Mouse (Mus musculus): ENCODE measurements around the gene Syne3.

Syne3 gene

DNA sequence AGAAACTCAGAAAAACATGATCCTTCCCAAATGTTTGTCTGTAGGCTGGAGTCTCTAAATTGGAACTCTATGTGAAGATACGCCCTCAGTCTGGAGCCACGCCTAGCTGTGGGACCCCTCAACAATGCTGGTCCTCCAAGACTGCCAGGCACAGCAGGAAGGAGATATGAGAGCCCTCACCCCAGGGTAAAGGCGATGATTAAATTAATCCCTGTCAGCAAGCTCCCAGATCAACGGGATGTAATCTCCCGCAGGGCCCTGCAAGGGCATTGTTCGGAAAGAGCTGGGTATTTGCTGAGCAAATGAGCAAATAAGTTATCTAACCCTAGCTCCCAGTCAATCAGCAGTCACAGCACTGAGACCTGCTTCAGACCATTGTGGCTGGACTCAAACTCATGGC, 11.1 kb downstream of the Syne3 start:
- DNase-seq (ENCODE audit: low spot score) = no peak

DNA sequence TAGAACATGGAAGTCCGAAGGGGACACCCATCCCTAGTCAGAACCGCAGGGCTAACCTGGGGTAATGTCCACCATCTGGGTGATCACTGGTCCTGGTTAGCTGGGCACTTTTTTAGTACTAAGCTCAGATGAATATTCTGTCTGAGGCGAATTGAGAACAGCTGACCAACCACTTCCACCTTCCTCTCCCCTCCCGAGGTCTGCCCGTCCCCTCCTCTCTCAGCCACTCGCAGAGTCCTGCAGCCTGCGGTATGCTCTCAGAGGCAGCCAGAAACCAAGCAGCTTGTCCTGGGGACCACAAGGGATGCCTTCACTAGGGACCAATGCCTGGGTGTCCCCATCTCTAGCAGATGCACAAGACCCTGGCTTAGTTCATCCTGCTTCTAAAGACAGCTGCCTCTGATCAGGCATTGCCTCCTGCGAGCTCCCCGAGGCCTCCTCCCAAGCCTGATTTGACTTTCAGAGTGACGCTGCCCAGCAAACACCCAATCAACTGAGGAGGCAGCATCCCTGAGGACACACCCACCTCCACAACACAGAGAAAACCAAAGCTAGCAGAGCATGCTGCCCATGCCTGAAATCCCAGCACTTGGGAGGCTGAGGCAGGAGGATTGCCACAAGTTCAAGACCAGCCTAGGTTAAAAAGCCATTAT, 11.8 kb downstream of the Syne3 start:
- no peak for DNase-seq (ENCODE audit: low spot score)

DNA sequence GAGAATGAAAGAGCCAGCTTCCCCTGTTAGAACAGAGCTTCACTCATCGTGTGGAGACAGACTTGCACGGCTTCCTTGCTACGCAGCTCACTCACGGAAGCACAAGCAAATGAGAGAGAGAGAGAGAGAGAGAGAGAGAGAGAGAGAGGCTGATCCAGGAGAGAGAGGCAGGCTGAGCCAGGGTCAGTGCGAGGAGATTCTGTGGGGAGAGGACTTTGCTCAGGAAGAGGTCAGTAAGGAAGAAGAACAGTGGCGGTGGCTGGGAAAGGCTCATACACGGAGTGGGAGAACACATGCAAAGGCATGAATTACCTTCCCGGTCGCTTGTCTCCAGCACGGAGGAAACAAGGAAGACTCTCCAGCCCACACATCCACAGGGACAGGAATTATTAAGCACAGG, 12.4 kb downstream of the Syne3 start:
- no peak for DNase-seq (ENCODE audit: low spot score)

DNA sequence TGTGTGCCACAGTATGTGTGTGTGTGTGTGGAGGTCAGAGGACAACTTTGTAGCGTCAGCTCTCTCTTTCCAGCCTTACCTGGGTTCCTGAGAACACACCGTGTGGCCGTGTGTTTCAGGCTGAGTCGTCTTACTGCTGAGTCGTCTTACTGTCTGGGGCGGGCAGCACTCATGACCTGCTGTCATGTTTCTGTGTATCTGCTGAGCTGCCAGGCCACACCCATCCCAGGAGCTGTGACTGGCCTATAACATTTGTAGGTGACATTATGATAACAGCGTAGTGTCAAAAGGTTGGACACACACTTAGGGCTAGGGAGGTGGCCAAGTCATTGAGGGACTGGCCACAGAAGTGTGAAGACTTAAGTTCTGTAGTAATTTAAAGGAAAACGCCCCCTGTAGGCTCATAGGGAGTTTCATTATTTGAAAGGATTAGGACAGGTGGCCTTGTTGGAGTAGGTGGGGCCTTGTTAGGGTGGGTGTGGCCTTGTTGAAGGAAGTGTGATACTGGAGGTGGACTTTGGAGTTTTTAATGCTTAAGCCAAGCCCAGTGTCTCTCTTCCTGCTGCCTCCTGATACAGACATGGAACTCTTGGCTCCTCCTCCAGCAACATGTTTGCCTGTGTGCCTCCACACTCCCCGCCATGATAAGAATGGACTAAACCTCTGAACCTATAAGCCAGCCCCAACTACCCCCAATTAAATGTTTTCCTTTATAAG, 13.4 kb downstream of the Syne3 start:
- DNase-seq (ENCODE audit: low spot score) = no peak

DNA sequence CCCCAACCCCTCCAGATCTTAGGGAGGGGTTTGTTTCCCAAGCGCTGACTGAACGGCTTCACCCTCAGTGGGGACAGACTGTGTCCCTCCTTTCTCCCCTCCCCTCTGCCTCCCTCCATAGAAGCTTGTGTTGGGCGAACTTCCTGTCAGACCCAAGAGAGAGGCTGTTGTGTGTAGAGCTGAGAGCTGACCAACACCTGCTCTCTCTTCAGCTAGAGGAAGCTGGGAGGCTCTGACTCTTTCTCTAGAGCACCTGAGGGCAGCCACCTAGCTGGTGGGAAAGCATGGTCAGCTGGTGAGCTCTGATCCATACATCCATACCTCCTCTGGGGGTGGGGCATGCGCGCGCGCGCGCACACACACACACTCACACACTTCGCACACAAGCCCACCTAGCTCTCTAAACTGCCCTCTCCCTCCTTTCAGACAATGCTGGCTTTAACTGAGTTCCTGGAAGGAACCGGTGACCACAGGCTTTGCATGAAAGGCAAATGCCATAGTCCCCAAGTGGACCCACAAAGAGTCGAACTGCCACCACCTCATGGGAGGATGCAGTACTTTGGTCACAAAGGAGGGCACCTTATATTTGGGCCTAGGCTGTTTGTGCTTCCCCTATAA, 14.2 kb downstream of the Syne3 start:
- DNase-seq (ENCODE audit: low spot score) = no peak

DNA sequence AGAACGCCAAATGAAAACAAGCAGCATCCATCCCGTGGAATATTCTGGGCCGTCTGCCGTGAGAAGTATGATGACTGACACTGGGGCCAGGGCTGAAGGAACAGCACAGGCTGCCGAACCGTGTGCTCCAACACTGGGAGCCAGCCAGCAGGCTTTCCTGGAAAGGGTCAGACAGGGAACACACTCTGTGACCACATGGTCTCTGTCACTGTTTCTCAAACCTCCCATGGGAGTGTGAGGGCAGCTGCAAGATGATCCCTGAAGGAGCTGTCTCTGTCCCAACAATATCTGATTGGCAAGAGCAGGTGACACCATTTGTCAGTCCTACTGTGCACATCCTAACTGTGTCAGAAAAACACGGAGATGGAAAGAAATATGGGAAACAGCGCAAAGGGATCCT, 16.8 kb downstream of the Syne3 start:
- no peak for DNase-seq (ENCODE audit: low spot score)

DNA sequence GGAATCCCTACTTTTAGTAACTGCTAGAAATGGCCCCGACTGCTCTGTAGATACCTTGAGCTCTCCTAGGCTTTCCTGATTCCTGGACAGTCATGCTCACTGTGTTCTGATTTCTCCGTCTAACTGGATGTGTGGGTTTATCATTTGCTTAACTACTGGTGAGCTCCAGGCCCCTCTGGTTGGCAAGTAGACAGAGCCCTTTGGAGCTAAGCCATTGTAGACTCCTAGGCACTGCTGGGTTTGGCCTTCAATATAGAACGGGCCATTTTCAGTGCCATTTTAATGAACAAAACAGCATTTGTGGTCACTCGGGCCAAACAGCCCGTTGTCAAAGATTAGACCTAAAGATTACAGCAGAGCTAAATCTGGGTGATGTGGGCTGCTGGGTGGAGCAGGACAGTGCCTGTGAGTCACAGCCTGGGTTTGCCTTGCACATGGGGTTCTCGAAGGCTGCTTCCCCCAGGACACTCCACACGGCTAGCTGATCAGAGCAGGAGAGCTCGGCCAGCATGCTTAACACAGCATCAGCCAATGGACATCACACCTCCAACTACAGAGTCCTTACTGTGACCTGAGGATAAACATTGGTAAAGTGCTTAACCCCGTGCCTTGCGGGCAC, 17.4 kb downstream of the Syne3 start:
- DNase-seq (ENCODE audit: low spot score) = no peak

DNA sequence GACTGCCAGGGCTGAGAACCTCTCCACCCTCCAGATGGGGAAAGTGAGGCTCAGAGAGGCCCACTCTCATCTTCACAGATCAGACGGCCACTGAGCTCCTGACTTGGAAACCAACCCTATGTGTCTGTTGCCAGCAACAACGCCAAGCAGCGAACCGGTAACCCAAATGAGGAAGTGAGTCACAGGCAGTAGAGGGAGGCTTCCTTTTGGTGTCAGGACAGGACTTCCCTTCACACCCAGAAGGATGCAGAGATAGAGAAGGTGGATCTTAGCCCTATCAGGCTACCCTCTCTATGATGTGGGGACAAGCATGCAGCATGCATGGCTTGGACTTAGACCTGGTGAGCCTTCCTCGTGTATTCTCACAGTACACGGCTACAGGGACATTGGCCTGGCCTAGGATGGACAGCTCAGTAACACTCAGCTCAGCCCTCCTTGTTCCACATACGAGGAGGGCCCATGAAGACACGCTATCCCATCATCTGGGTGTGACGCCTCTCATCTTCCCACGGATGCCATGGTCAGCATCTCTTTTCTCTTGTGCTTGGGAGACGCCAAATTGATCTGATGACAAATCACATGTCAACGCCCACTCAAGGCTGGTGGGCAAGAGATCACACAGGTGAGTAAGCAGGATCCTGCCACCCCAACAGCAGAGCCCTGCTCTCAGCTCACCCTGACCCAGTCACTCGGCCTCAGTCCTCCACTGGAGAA, 18.7 kb downstream of the Syne3 start:
- DNase-seq (ENCODE audit: low spot score) = no peak

DNA sequence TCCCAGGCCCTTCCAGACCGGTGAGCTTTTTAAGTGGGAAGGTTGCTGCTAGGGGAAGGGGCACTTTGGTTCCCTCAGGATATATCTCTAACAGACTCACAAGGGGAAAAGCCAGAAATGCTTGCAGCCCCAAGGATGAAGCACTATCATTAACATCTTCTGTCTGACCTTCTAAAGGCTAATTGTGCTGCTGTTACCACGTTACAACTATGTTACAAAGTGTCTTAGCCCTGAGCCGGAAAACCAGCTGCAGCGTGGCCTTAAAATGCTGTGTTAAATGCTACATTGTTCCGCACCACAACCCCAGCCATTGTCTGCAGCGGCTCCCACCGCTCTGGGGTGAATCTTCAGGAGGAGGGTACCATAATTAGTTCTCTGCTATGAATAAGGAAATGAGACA, 21.7 kb downstream of the Syne3 start:
- no peak for DNase-seq (ENCODE audit: low spot score)

DNA sequence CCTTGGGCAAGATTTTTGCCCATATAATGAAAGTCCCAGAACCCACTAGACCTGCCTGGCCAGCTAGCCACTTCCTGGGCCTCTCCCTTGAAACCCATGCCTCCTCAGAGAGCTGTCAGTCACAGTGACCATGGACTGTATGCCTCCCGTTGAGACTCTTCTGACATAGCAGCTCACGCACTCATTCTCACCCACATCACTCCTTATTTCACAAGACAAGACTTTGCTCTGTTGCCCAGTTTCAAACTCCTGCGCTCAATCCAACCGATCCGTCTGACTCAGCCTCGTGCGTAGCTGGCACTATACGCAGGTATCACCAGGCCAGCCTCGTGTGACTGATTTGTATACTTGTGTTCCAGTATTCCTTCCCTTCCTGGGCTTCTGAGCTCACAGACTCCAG, 22.8 kb downstream of the Syne3 start:
- DNase-seq (ENCODE audit: low spot score) = no peak

DNA sequence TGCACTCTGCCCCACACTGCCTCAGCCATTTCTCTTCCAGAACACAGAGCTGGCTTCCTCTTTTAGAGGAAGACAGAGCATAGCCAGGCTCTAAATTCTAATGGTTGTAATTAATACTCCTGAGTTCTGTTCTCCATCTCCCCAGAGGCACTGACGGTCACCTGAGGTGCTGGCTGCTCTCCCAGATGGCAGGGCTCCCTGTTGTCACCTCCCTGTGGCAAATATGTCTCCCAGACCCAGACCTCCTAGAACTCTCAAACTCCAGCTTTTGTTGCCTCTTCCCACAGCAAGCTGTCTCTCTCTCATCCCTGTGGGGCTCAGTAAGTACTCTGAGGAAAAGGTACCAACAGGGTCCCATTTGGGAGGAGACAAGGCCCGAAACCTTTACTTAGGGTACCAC, 23.6 kb downstream of the Syne3 start:
- no peak for DNase-seq (ENCODE audit: low spot score)

DNA sequence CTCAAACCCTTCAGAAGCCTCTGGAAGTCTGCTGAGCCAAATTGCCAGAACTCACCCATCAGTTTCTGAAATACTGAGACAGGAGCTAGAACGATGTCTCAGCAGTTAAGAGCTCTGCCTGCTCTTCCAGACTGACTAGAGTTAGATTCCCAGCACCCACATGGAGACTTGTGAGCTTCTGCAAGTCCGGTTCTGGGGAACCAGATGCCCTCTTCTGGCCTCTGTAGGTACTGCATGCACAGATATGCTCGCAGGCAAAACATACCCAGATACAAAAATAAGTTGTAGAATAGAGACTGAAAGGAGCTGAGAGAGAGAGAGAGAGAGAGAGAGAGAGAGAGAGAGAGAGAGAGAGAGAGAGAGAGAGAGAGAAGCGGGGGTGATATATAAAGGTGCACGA, 24.5 kb downstream of the Syne3 start:
- no peak for DNase-seq (ENCODE audit: low spot score)

DNA sequence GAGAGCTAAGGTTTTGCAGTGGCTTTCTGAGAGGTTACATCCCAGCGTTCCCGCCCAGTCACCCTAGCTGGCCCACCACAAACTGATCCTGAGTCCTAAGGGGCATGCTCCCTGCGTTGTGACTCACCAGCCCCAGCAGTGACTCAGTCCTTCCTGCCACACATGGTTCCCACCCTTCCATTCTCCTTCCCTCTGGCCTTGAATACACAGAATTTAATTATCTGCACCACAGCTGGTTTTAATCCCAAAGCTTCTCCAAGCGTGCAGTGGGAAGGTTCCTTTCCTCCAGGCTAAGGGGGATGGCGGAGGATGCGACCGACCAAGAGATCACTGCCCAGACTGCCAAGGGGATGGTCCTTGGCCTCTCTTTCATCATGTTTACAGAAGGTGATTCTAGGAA, 26.1 kb downstream of the Syne3 start:
- peak; percentile 18 for DNase-seq (ENCODE audit: low spot score)

DNA sequence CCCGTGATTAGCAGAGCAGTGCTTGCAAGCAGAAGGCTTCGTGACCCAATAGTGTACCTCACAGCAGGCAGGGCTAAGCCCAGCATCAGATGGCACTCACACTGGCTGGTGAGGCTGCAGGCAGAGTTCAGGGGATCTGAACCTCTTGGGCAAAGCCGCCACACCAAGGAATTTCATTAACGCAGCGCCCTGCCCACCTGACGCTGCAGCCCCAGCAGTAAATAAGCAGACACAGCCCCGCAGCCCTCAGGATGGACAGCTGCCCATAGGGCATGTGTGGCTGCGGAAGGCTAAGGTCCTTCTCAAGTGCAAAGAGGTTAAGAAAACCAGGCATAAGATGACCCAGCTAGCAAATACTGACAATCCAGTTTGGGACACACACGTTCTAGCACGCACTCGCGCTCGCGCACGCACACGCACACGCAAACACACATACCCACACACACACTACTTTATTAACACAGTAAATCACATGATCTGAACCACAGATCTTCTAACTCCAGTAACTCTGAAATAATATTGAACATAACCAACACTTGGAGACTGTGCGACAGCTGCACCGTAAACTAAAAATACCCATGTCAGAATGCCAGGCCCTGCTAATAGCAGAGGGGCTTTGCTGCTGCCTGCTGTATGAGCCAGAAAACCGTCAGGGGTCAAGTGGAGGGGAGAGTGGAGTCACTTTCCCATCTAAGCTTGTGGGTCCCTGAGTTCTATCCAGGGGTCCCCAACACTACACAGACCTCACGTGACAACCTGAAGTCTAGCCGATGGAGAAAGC, 30.5 kb downstream of the Syne3 start:
- no peak for DNase-seq (ENCODE audit: low spot score)

DNA sequence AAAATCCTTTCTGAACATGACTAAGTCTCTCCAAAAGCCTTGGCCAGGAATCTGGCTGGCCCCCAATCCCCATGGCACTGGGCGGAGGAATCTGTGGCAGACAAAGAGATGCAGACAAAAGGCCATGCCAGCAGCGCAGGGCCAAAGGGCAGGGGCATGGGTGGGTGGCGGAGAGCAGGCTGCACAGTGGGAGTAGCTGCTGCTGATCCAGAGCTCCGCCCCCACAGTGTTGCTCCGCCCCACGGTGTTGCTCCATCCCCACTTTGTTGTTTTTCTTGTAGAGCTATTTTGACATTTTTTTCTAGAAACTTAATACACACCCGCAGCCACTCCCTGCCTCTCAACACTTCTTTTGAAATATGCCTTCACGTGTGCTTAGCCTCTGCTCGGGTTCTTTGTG, 31.2 kb downstream of the Syne3 start:
- peak; percentile 78 for DNase-seq (ENCODE audit: low spot score)

DNA sequence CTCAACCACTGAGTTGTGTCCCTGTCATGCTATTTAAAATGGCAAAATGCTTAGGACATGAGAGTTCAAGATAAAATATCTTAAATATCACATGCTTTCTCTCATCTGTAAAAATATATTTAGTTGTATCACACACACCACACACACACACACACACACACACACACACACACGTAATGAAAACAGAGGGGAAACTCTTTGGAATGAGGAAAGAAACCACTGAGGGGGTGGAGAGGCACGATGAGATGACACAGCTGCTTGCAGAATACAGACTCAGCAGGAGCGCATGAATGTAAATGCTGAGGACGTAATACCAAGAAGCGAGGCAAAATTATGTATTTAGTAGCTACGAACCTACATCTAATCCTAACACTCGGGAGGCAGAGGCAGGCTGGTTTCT, 32.7 kb downstream of the Syne3 start:
- DNase-seq (ENCODE audit: low spot score) = no peak

DNA sequence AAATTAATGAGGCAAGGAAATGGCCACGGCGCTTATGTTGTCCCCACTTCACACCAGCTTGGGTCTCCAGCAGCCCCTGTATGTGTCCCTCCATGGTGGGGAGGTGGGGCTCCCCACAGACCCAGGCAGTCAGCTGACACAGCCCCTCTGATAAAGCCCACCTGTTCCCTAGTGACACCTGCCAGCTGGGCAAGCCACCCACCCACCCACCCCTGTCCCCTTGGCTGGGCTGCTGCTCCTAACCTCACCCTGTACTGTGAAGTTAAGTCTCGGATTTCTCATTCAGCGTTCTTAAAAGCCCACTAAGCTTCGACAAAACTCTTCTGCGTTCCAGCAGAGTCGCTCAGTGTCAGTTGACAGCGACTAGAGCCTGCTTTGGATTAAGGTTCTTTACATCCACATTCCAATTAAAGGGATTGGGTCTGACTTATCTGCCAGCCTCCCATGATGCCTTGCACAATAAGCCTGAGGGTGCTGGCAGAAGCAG, 33.2 kb downstream of the Syne3 start:
- no peak for DNase-seq (ENCODE audit: low spot score)

DNA sequence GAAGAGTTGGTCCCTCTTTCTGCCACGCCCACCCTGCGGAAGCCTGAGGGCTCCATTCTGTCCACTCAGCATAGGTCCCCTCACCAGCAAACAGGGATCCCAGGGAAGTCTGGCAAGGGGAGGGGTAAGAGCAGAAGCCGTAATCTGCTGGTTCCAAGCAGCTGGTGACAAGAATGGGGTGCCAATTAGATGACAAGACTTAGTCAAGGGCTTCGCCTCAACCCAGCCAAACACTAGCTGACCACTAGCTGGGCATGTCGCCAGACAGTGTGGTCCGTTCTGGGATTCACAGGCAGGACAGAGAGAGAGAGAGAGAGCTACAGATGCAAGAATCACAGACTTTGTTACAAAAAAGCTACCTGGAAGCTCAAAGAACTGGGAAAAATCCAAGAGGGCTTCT, 36.7 kb downstream of the Syne3 start:
- DNase-seq (ENCODE audit: low spot score) = no peak

DNA sequence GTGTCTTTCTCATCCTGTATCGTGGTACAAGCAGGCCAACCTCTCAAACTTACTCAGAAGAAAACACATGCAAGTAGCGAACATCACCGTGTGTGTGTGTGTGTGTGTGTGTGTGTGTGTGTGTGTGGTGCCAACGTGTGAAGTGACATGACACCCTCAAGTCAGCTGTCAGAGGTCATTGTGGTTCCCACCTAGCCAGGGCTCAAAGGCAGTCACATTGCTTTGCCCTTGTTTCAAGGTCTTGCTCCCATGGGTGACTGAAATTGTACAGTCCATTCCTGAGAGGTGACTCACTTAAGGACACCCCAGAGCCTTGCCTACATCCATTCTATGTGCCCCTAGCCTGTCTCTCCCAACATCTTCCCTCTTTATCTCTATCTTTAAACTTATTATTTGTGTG, 40.0 kb downstream of the Syne3 start:
- no peak for DNase-seq (ENCODE audit: low spot score)

DNA sequence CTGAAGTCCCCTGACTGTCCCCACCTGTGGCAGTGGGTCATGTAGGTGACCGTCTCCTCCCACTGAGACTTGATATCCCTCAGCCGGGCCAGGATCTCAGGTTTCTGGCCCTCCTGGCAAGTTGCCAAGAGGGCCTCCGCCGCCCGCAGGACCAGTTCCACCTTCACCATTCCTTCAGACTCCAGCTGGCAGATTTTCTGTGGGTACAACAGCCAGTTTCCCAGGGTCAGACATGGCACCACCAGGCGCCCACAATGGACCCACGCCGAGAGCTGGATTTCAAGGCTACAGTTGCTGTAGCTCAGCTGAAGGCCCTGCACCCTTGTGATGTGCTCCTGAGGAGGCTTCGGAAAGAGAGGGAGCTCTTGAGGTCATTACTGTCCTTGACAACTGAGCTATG, 40.4 kb downstream of the Syne3 start:
- no peak for DNase-seq (ENCODE audit: low spot score)
